Mouse (Mus musculus): ENCODE measurements around the gene Htt. TPM values are rescaled to one million over a fixed set of nuclear protein-coding genes. Genes with fewer than 3 reads are reported as not detected.

Gene Htt
- 7.4 TPM for polyA plus RNA-seq (2014; fragmentation: Illumina TruSeq; extraction: RNeasy Lipid Tissue Mini Kit (QIAGEN cat#74804); ENCODE audit: low read depth, low replicate concordance)

DNA sequence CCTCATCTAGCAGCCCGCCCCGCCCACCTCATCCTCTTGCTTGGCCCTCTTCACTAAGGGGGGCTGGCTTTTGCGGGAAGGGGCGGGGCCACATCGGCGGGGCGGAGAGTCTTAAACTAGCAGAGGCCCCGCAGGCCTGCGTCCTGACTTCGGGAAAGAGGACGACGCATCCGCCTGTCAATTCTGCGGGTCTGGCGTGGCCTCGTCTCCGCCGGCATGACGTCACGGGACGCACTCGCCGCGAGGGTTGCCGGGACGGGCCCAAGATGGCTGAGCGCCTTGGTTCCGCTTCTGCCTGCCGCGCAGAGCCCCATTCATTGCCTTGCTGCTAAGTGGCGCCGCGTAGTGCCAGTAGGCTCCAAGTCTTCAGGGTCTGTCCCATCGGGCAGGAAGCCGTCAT, at the start of gene Htt:
Htt (plus strand) TSS at position 232 of the 400 bp plus-strand sequence.

DNA sequence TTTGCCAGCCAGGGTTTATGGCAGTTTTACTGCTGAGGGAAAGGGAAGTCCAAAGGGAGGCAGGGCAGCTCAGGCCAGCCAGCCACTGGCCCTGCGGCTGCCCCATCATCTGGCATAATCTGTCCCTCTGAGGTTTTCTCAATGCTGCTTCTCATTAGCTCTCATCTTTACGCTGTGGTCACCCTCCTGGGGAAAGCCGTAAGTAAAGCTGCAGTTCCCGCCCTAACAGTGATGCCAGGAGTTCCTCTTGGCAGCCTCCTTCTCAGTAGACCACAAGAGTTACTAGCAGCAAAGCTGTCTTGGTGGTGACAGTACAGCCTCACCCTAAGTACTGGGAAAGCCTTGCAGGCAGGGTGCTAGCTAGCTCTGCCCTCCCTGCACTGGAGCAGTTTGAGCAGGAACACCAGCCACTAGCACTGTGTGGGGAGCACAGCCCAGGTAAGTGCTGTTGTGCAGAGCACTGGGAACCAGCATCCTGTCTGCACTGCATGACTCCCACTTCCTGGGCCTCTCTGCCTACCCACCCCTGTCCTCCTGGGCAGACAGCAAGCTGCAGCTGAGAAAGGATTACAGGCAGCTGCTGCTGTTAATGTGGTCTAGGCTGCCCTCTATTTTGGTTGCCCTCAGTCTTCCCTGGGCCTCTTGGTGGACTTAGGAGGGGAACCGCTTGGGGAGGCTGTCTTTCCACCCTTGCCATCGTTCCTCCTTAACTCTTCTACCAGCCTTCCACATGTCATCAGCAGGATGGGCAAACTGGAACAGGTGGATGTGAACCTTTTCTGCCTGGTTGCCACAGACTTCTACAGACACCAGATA, 146.6 kb downstream of the Htt start, which contains the start of gene Msantd1:
Msantd1 (plus strand) TSS at position 103 of the 816 bp plus-strand sequence.

DNA sequence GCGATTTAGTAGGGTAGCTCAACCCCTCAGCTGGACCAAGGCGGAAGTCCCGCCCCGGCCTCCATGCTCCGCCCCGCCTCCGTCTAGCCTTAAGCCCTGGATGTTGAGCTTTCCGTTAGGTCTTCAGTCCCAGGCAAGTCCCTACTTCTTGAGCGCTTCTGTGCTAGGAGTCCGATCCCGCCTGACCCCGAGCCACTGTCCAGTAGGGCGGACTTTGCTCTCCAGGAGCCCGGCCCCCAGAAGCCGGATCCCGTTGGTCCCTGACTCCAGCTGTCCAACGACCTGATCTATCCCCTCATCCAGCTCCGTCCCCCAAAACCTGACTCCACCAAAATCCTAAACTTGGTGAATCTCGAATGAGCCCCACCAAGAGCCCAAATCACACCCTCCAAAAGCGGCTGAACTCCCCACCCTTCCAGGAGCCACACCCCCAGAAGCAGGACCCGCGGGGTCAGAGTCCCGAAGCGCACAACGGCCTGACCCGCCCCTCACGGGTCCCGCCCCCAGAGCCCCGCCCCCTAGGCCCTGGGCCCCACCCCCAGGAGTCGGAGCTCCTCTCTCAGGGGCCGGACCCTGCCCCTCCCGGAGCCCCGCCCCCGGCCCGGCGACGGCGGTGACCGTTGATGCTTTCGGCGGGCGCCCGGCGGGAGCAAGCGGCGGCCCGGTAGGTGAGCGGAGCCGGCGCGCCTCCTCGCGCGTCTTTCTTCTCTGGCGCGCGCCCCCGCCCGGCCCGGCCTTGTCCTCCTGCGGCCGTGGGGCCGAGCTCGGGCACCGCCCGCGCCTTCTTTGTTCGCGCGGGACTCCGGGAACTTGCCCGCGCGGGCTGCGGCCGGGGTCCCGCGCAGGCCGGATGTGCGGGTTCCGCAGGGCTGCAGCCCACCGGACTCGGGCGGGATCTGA, 187.6 kb downstream of the Htt start, which contains the start of gene Rgs12:
Rgs12 (plus strand) TSS at position 585 of the 900 bp plus-strand sequence.

Other genes with a start within 250 kb of the Htt start
- 2.8 TPM for gene Tnip2, start 247.7 kb upstream of the Htt start, polyA plus RNA-seq (2014; fragmentation: Illumina TruSeq; extraction: RNeasy Lipid Tissue Mini Kit (QIAGEN cat#74804); ENCODE audit: low read depth, low replicate concordance)
- gene Sh3bp2, start 235.9 kb upstream of the Htt start, polyA plus RNA-seq (2014; fragmentation: Illumina TruSeq; extraction: RNeasy Lipid Tissue Mini Kit (QIAGEN cat#74804); ENCODE audit: low read depth, low replicate concordance): 0.44 TPM
- 81.5 TPM for gene Add1, start 188.1 kb upstream of the Htt start, polyA plus RNA-seq (2014; fragmentation: Illumina TruSeq; extraction: RNeasy Lipid Tissue Mini Kit (QIAGEN cat#74804); ENCODE audit: low read depth, low replicate concordance)
- gene Mfsd10, start 124.5 kb upstream of the Htt start, polyA plus RNA-seq (2014; fragmentation: Illumina TruSeq; extraction: RNeasy Lipid Tissue Mini Kit (QIAGEN cat#74804); ENCODE audit: low read depth, low replicate concordance): not detected
- gene Nop14, start 101.6 kb upstream of the Htt start, polyA plus RNA-seq (2014; fragmentation: Illumina TruSeq; extraction: RNeasy Lipid Tissue Mini Kit (QIAGEN cat#74804); ENCODE audit: low read depth, low replicate concordance): 22.3 TPM
- gene Grk4, start 101.4 kb upstream of the Htt start, polyA plus RNA-seq (2014; fragmentation: Illumina TruSeq; extraction: RNeasy Lipid Tissue Mini Kit (QIAGEN cat#74804); ENCODE audit: low read depth, low replicate concordance): 10.6 TPM
- gene Msantd1, start 146.3 kb downstream of the Htt start, polyA plus RNA-seq (2014; fragmentation: Illumina TruSeq; extraction: RNeasy Lipid Tissue Mini Kit (QIAGEN cat#74804); ENCODE audit: low read depth, low replicate concordance): not detected
- 5.8 TPM for gene Rgs12, start 187.7 kb downstream of the Htt start, polyA plus RNA-seq (2014; fragmentation: Illumina TruSeq; extraction: RNeasy Lipid Tissue Mini Kit (QIAGEN cat#74804); ENCODE audit: low read depth, low replicate concordance)

Measured in kidney, adult 10 weeks (tissue).